Mouse (Mus musculus): ENCODE measurements around the gene Zfp213. TPM values are rescaled to one million over a fixed set of nuclear protein-coding genes. Genes with fewer than 3 reads are reported as not detected.

The Zfp213 gene
- total and polyA plus RNA-seq, 3 experiments: 5.5 to 8.7 (median 6.2) TPM

DNA sequence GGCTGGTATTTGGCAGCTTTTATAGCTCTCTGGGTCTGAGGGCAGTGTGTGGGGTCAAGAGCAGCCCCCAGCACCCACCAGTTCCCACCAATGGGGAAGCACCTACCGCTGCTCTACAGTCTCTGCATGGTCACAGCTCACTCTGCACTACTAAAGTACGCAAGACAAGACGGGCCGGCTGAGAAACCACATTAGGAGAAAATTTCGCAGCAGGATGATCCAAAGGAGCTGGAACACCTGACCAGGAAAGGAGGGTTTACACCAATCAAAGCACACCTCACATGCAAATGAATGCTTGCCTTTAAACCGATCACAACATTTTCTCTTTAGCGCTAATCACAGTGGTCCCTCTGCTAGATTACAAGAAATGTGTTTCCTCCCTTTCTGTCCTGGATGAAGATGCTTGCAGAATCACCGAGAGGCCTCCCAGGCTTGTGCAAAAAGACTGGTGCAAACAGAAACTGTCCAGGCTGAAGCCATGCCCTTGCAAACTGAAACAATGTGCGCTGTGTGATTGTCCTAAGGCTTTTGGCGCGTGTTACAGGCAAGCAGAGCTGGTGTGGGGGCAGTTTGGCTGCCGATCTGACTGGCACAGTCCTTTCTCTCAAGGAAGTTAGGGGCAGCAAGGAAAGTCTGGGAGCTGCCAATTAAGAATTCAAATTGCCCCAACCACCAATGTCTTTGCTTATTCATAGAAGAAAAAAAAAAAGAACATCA, 21.9 kb downstream of the Zfp213 start:
- Histone ChIP-seq H3K27ac (peak overlapping the region; percentile 30), H3K4me3 (0 out of 2 replicates have a peak overlapping the region, but pooled peaks have one; percentile 12), H3K79me2 (replicated peaks; ENCODE audit: control insufficient read depth, insufficient read depth, low read length) (no peaks in the 10 kb centered on the region), H3K9ac (ENCODE audit: low read depth, low read length) (no peak overlapping the region), H3K27me3 (ENCODE audit: control insufficient read depth, insufficient read depth, low read length) (peaks cover 5% of the 10 kb centered on the region; the same call in 1 of the 2 replicates), H3K4me1 (ENCODE audit: control insufficient read depth, insufficient read depth, low read length) (peaks cover 7% of the 10 kb centered on the region), H3K36me3 (ENCODE audit: control insufficient read depth, insufficient read depth, low read length) (no peaks in the 10 kb centered on the region)
- intact Hi-C loops (cut with DNase I): no loop called here
- DNase-seq: peak in 1 of 2 experiments; percentile 18
- WGBS: 33% methylated on average over 12 of the region's 12 CpGs
- no peak for TF ChIP-seq CTCF (IDR thresholded peaks at IDR 0.05)

- peaks cover 5% of the 10 kb centered on the region; the same call in 1 of the 2 replicates for H3K27me3 ChIP-seq (ENCODE audit: control insufficient read depth, insufficient read depth, low read length)
- H3K27ac ChIP-seq: no peak overlapping the region
- H3K4me3 ChIP-seq: no peak overlapping the region
- TF ChIP-seq EP300 (IDR thresholded peaks at IDR 0.05; ENCODE audit: insufficient read depth, low read depth, low read length) (no peak), POLR2A (IDR thresholded peaks at IDR 0.05; ENCODE audit: insufficient read depth, low read depth, low read length) (no peak), CTCF (IDR thresholded peaks at IDR 0.05) (no peak)
- H3K79me2 ChIP-seq (replicated peaks; ENCODE audit: control insufficient read depth, insufficient read depth, low read length): no peaks in the 10 kb centered on the region
- H3K36me3 ChIP-seq (ENCODE audit: control insufficient read depth, insufficient read depth, low read length): no peaks in the 10 kb centered on the region
- intact Hi-C loops (cut with DNase I): no loop called here
- 50% methylated on average over 31 of the region's 31 CpGs for WGBS
- peak in 1 of 2 experiments; percentile 16 for DNase-seq
- no peak overlapping the region for H3K9ac ChIP-seq (ENCODE audit: low read depth, low read length)
- H3K4me1 ChIP-seq (ENCODE audit: control insufficient read depth, insufficient read depth, low read length): peaks cover 7% of the 10 kb centered on the region
These were observed 23.2 kb downstream of the Zfp213 start for GRCm38 (mm10) chr17:23540605-23541475.

DNA sequence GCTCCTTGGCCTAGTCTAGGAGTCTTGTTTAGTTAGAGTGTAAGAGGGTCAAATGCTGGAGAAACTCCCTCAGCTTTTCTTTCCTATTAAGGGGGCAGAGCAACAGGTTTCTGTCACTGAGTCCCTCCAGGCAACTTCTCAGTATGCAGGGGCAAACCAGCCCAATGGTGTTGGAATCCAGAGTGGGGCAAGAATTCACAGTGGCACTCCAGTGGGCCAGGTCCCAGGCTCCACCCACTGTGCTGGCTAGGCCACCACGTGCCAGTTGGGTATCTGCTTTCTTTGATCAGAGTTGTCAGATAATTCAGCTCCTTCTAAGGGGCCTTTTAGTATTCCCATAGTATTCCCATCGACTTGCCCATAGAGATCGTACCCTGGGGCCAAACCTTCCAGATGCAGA, 23.9 kb downstream of the Zfp213 start:
- no peaks in the 10 kb centered on the region for H3K79me2 ChIP-seq (replicated peaks; ENCODE audit: control insufficient read depth, insufficient read depth, low read length)
- TF ChIP-seq EP300 (IDR thresholded peaks at IDR 0.05; ENCODE audit: insufficient read depth, low read depth, low read length) (no peak), POLR2A (IDR thresholded peaks at IDR 0.05; ENCODE audit: insufficient read depth, low read depth, low read length) (no peak), CTCF (IDR thresholded peaks at IDR 0.05) (no peak)
- H3K36me3 ChIP-seq (ENCODE audit: control insufficient read depth, insufficient read depth, low read length): no peaks in the 10 kb centered on the region
- H3K27ac ChIP-seq: no peak overlapping the region
- 57% methylated on average over 3 of the region's 3 CpGs for WGBS
- intact Hi-C loops (cut with DNase I): no loop called here
- no peak overlapping the region for H3K9ac ChIP-seq (ENCODE audit: low read depth, low read length)
- no peak for DNase-seq
- H3K4me3 ChIP-seq: no peak overlapping the region
- peaks cover 5% of the 10 kb centered on the region; the same call in 1 of the 2 replicates for H3K27me3 ChIP-seq (ENCODE audit: control insufficient read depth, insufficient read depth, low read length)
- H3K4me1 ChIP-seq (ENCODE audit: control insufficient read depth, insufficient read depth, low read length): peaks cover 7% of the 10 kb centered on the region

DNA sequence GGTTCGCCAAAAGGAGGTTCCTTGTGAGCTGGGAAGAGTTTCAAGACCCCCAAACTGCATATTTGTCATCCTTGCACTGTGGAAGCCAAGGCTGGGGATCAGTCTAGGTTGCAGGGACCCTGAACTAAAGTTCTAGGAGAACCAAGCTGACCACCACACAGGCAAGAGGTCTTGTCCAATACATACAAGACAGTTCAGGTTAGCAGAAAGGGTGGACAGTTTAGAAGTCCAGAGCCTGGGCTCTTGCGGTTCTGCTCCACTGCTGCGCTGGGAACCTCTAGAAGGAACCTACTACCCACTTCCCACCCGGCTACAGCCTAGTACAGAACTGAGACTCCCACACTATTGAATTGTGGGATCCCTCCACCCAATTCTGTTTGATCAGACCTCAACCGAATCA, 24.4 kb downstream of the Zfp213 start:
- Histone ChIP-seq H3K4me3 (no peak overlapping the region), H3K4me1 (ENCODE audit: control insufficient read depth, insufficient read depth, low read length) (peaks cover 7% of the 10 kb centered on the region), H3K27ac (no peak overlapping the region), H3K36me3 (ENCODE audit: control insufficient read depth, insufficient read depth, low read length) (no peaks in the 10 kb centered on the region), H3K79me2 (replicated peaks; ENCODE audit: control insufficient read depth, insufficient read depth, low read length) (no peaks in the 10 kb centered on the region), H3K27me3 (ENCODE audit: control insufficient read depth, insufficient read depth, low read length) (peaks cover 5% of the 10 kb centered on the region; the same call in 1 of the 2 replicates), H3K9ac (ENCODE audit: low read depth, low read length) (no peak overlapping the region)
- TF ChIP-seq EP300 (IDR thresholded peaks at IDR 0.05; ENCODE audit: insufficient read depth, low read depth, low read length) (no peak), CTCF (IDR thresholded peaks at IDR 0.05) (no peak)
- DNase-seq: no peak
- intact Hi-C loops (cut with DNase I): no loop called here
- WGBS: 93% methylated on average over 5 of the region's 5 CpGs

DNA sequence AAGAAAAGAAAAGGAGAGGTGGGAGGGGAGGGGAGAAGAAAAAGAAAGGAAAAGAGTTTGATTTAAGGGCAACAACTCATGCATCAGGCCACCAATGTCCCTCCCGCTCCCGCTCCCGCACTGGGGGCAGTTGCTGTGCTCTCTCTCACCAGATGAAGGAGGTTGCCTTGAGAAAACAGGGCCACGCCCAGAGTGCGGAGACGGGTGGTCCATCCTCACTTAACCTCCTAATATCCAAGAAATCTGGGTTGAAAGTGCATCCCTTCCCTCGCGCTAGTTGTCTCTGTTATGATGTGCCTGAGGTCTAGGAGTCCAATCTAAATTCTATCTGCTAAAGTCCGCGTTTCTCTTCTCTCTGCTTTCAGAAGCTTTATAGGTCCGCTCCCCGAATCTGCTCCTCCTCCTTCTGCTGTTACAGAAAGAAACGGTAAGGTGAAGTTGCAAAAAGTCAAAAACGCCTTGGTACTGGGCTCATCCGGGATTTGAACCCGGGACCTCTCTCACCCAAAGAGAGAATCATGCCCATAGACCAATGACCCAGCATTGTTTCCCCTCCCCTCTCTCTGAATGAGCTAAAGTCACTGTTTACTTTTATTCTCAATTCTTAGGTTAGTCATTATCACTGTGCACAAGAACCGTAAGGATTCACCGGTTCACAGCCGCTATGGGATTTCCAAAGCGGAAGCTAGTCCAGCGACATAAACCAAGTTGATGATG, 25.6 kb downstream of the Zfp213 start:
- intact Hi-C loops (cut with DNase I): no loop called here
- DNase-seq: no peak
- 21% methylated on average over 21 of the region's 21 CpGs for WGBS
- Histone ChIP-seq H3K27ac (no peak overlapping the region), H3K79me2 (replicated peaks; ENCODE audit: control insufficient read depth, insufficient read depth, low read length) (no peaks in the 10 kb centered on the region), H3K4me1 (ENCODE audit: control insufficient read depth, insufficient read depth, low read length) (peaks cover 5% of the 10 kb centered on the region), H3K9ac (ENCODE audit: low read depth, low read length) (no peak overlapping the region), H3K36me3 (ENCODE audit: control insufficient read depth, insufficient read depth, low read length) (no peaks in the 10 kb centered on the region), H3K4me3 (no peak overlapping the region), H3K27me3 (ENCODE audit: control insufficient read depth, insufficient read depth, low read length) (peaks cover 5% of the 10 kb centered on the region; the same call in 1 of the 2 replicates)
- no peak for TF ChIP-seq POLR2A (IDR thresholded peaks at IDR 0.05; ENCODE audit: insufficient read depth, low read depth, low read length)
- TF ChIP-seq CTCF (IDR thresholded peaks at IDR 0.05): no peak
- TF ChIP-seq EP300 (IDR thresholded peaks at IDR 0.05; ENCODE audit: insufficient read depth, low read depth, low read length): no peak
